Mouse (Mus musculus): ENCODE data around the gene Mysm1.

Mysm1 gene
- long read RNA-seq, experiment 1, partial matches to known transcripts = 1 of 11 reads
- long read RNA-seq, experiment 1, other reads (novel, unspliced or antisense) = 9 of 11 reads
- long read RNA-seq, experiment 2, partial matches to known transcripts = 5 of 17 reads
- long read RNA-seq, experiment 2, other reads (novel, unspliced or antisense) = 10 of 17 reads

DNA sequence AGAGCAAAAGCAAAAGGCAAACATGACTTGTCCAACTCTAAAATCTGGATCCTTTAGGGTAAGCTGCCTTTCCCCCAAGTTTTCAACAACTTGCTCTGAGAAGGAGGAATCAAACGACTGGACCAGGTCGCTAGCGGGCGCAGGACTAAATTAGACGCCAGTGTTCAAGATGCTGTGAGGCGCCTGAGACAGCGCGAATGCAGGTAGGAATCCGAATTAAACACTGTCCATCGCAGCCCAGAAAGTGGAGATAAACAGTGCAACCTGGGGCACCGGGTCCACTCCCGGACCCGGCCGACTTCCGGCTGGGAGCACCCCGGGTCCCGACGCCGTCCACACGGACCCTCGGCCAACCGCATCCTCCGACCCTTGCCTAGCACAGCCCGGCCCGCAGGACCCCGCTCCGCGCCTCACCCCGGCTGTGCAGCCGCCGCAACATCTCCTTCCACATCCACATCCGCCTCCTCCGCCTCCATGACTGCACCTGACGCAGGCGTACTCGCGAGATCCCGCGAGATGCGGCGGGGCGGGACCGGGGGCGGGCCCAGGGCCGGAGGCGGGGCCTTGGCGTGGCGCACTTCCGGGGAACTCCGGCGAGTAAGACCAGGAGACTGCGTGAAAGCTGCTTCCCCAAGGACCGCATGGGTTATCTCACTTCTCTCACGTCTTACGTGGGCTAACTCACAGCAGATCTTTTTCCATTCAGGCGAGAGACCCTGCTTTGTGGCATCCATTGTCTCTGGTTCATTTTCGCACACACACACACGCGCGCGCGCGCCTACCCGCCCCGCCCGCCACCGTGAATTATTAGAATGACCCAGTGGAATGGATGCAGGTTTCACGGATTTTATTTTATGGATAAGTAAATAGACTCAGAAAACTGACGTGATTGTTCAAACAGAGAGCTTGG, at the start of gene Mysm1:
Mysm1 (minus strand) TSS at position 511 of the 910 bp plus-strand sequence.
- intact Hi-C loops (cut with DNase I) = no loop called here

DNA sequence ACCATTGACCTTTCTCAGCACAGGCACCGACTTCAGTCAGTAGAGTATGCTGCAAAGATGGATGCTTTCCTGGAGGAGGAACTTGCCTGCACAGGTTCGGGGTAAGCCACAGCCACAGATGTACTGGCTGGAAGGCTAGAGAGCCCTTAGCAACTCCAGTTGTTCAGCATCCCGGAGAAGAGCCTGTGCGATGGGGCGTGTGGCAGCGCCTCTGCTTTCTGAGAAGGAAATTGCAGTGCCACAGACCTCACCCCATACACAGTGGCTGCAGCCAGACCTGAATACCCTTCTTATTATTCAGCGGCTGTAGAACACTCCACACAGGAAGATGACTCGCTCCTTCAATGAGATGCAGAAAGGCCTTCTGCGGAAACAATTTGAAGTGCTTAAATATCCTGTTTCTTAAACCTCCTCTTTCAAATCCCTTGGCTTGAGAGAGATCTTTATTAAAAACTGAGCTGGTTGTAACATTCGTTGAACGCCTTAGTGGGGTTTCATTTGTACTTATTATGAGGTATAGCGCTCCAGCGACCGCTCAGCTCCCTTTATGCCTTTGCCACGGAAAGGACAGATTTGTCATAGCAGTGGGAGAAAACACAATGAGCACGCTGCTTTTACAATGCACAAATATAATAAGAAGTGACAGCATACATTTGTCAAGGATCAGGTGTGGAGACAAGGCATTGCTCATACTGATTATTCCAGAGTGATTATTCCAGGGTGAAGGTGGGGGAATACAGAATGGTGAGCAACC, 47.1 kb upstream of the Mysm1 start:
- intact Hi-C loops (cut with DNase I) = no loop called here

DNA sequence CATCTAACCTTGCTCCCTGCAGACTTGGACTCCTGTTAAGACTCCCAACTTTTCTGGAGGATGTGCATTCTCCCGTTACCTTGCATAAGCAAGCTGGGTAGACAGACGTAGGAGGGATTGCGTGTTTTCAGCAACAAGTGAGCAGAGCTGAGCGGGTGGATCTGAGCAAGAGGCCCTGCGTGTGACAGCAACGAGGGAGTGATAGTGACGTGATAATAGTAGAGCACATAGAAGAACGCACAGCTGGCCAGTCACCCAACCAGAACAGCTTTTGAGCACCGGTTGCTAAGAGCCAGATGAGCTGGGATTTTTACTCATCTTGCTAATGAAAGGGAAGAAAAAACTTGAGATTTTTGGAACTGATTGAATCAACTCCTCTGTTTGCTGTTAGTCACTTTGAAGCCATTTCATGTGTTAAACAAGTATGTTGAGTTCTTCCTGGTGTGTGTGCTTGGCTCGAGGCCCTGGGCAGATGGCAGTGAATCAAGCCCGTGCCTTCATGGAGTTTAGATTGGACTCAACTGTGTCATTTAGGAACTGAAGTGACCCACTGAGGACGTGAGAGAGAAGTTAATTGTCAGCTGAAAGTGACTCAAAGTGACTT, 44.6 kb upstream of the Mysm1 start:
- intact Hi-C loops (cut with DNase I) = no loop called here

DNA sequence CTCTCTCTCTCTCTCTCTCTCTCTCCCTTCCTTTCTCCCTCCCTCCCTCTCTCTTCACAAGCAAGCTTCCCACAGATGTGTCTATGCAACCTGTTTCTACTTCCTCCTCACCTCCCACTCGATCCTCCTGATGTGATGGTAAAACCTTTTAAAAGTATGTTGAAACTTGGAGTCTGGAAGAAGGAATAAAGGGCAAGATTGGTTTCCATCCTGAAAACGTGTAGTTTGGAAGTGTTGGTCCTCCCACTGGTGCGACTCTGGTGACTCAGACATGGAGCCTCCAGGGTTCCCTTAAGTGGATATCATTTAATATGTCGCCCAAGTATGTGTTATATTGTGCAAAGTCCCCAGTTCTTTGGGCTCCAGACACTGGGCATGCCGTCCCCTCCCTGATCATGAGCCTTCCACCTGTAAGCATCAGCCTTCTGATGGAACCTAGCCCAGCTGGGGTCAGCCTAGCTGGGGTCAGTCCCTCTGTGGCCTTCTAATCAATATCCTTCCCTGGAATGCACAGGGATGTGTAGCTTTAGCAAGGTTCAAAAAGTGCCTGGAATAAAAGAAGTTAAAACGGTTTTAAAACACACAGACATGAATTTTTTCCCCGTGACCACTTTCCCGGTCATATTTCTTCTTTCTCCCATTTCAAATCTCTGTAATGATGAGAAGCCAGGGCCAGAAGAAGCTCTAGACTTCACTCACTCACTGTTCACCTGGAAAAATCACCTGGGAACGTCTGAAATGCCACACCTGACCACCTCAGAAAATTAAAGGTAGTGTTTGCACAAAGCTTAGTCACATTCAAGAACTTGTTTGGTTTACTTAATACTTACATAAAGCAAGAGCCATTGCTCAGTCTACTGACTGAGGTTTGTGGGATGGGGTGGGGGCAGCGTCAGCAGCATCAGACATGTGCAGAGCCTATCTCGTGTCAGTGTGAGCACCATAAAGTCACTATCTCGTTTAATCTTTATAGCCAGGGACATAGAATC, 43.0 kb upstream of the Mysm1 start:
- intact Hi-C loops (cut with DNase I) = no loop called here

DNA sequence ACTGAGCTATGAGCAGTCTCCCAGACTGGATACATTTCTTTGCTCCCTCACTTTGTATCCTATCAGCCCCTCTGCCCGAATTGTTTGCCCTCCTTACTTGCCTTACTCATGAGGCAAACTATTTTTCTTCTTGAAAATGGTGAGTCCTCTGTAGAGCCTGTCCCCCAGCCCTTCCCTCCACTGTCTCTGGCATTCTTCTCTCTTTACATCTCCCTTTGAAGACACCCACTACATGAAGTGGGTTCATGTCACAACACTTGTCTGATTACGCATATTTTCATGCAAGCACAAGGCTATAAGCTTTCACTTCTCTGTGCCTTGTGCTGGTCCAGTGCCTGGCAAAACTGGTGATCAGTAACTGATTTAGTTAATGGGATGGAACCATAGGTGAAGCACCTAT, 41.3 kb upstream of the Mysm1 start:
- intact Hi-C loops (cut with DNase I) = no loop called here

DNA sequence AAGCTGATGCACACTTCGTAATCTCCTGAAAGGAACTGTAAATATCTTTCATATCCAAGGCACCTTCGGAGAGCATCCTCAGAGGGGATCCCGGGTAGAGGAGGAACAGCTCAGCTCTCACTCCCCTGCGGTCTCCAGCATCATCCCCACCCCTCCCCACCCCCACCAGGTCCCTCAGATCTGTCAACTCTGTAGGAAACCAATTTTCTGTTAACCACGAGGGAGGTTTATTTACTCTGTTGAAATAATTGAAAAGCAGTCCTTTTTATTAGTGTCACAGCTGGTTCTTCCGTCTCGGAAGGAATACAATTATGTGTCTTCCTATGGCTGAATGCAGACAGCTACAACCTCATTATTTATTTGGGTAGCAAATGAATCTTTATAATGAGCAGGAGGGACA, 39.3 kb upstream of the Mysm1 start:
- intact Hi-C loops (cut with DNase I) = no loop called here

DNA sequence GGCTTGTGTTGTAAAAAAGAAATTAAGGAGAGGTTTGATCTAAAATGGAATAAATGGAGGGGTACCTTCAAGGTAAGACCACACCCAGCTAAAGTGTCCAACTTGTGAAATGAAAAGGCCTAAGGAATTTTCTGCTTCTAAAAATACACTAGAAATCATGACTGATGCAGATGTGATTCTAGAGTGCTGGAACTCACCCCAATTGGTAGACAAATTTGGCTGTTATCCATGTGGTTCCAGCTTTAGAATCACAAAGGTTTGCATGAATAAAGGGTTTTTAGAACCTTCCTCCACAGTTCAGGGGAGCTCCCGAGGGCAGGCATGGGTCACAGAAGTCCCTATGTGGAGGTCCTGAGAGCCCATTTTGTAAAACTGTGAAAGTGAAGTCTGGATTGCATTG, 33.8 kb upstream of the Mysm1 start:
- intact Hi-C loops (cut with DNase I) = no loop called here

DNA sequence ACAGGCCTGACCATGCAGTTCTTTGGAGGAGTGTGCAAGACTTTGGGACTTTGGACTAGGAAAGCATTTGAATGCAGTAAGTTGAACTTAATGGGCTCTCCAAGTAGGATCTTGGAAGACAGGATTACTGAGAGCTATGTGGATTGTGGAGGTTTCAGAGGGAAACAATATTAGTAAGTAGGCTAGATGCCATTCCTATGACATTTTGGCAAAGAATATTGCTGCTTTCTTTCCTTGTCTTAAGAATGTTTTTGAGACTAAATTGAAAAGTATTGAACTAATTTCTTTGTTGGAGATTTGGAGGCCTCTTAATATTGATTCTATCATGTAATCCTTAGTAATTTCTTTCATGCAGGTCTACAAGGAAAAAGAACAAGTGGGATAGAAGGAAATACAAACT, 33.4 kb upstream of the Mysm1 start:
- intact Hi-C loops (cut with DNase I) = no loop called here

DNA sequence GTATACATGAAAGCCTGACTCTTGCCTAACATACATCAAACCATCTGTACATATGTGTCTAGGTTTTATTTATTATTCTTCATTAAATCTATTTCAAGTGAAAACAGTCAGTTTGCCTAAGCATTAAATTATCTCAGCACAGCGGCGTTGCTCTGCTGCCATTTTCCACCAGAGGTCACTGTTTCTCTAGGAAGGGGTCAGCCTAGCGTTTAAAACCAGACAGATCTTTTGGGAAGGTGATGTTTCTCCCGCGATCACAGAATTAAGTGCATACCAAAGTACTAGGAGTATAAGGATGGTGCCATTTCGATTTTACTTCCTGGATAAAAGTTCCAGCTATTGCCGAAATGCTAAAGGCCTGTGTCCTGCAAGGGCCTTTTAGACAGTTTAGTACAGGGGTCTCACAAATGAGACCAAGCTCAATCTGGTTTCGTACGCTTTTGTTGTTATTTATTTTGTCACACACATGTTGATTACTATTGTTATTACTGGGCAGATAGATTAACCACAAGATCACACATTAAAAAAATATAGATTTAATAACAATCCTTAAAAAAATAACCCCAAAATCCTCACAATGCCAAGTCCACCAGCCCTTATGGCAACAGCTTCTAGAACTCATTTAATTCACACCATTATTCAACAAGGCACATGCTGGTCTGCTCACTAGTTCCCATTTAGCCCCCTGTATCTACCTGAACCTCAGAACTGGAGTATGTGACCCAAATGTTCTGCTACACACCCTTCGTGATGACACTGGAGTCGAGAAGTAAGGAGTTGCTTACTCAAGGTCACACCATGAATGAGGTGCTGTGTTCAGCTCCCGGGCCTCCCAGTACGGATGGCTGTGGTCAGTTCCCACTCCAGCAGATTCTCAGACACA, 29.5 kb upstream of the Mysm1 start:
- intact Hi-C loops (cut with DNase I) = loop anchor here (2.0 kb wide), 3 partner anchors 42 to 916 kb away; no protein-coding TSS in a partner anchor

DNA sequence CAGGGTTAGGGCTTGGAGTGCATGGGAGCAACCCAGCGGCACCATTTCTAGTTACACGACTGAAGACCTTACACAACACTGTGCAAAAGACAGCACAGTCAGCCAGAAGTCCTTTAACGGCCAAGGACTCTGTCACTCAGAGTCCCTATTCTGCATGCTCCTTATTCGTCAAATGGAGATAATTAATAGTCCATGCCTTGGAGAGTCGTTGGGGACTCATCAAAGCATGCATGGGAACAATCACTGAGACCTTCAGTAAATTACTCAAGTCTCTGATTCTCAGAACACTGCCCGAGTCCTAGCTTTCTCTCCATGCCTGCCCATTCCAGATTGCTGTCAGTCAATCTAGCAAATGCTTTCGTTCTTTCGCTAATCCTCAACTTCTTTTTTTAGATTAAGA, 28.9 kb upstream of the Mysm1 start:
- intact Hi-C loops (cut with DNase I) = loop anchor here (2.0 kb wide), 3 partner anchors 43 to 917 kb away; no protein-coding TSS in a partner anchor

DNA sequence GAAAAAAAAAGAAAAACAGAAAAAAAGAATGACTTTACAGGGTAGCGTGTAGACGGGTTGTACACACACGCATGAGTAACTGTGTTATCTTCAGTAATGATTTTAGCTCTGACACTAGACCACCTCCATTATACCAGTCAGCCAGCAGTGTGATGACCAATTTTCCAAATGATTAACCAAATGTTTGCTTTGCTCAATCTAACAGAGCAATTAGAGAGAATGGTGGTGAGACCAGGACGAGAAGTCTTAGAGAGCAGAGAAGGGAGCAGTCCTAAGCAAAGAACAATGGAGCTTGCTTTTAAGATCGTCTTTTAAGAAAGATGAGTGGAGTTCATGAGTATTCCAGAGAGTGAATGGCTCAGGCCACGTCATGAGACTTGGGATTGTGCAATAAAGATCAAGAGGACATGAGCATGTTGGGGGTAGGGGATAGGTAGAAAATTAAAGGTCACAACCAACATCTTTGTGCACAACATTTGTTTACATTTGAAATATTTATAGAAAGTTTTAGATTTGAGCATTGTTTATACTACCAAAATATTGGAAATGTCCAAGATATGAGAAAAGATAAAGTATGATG, 26.4 kb upstream of the Mysm1 start:
- intact Hi-C loops (cut with DNase I) = no loop called here

DNA sequence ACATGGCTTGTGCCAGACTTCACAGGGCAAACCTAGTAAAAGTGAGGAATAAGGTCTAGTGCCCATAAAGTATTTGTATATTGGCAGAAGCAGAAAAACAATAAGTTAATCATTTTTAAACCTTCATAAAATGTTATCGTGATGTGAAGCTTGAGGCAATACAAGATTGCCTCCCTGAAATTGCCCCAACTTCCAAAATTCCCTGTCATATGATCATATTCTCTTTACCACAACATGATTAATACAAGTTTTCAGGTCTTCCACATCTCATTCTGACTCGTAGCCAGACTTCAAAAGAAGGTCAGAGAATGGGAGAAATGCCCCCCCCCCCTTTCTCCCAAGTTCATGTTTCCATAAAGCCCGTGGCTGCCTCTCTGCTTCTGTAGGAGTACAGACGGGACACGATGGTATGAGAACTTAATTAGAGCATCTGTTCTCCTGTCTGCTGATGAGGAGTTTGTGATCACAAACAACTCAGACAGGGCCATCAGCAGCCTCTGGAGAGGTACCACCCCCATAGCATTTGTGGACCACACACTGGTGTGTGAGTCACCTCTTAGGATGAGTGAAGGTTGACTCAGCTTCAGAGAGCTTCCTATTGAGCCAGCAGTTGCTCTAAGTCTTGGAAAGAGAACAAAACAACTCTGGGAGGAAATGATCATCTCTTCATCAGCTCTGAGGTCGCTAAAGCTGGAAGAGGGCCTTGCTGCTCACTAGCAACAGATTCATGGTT, 22.3 kb upstream of the Mysm1 start:
- intact Hi-C loops (cut with DNase I) = no loop called here

DNA sequence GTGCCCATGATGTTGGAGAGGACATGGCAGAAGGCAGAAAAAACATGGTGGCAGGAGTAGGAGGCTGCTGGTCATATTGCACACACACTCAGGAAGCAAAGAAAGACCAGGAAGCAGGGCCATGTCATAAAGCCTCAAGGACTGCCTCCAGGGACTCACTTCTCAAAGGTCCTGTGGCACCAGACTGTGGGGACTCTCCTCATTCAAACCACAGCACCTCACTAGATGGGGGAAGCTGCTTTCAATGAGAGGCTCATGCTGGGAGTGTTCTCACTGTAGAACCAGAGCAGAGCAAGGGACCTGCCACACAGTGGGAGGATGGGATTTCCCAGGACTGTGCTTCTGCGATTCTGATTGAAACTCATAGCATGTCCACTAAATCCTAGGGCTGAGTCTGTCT, 21.2 kb upstream of the Mysm1 start:
- intact Hi-C loops (cut with DNase I) = no loop called here

DNA sequence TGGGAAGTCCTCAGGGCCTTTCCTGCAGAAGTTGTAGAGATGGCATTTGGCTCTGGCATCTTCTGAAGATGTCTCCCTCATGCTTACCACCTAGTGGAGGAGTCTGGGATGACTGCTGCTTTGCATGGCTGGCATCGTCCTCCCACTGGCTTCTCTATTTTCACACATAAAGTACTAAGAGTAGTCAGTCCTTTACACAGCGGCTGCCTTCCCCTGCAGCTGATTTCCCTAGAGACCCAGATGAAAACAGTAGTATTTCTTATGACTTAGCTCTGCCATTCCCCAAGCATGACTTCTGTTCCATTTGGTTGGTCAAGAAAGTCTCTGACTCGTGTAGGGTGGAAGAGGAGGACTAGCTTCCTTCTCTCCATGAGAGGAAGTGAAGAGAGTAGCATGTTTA, 20.3 kb upstream of the Mysm1 start:
- intact Hi-C loops (cut with DNase I) = no loop called here

DNA sequence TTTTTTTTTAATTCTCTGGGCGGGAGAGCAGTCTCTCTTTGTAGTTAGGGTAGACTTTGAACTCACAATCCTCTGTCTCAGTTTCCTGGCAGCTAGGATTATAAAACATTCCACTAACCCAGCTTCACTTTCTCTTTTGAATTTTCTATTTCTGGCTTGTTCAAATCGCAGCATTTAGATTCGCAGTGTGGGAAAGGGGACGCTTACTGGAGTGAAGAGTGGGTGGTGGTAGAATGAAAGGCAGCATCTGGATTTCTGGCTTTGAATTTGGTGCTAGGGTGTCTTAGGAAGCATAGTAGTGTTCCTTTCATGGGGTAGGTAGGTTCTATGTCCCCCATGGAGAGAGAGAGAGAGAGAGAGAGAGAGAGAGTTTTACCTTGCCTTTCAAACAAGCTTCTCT, 17.0 kb upstream of the Mysm1 start:
- intact Hi-C loops (cut with DNase I) = no loop called here

DNA sequence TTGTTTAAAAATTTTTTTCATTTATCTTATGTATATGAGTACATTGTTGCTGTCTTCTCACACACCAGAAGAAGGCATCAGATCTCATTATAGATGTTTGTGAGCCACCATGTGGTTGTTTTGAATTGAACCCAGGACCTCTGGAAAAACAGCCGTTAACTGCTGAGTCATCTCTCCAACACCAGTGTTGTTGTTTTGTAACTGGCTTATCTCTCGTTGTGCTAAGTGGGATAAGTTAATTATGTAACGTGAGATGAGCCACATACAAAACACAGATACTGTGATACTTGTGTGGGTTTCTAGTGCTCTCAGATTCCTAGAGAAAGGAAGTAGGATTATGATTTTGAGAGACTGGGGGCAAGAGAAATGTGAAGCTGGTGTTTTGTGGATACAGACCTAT, 11.3 kb upstream of the Mysm1 start:
- intact Hi-C loops (cut with DNase I) = no loop called here

DNA sequence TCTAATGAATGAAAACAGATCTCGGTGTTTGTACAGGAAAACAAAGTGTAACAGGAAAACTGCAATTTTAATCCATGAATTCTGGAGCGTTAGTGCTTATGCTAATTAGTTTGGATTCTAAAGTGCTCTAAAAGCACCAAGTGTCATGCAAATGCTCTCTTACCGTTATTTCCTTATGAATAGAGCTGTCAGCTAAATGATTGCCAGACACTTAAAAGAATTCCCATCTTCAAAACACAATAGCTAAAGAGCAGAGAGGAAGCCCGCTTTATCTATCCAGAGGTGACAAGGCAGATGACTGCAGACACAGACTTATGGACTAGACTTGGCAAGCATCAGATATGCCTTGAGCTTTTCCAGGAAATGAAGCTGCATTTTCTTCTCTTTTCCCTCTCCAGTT, 8.8 kb upstream of the Mysm1 start:
- intact Hi-C loops (cut with DNase I) = no loop called here

DNA sequence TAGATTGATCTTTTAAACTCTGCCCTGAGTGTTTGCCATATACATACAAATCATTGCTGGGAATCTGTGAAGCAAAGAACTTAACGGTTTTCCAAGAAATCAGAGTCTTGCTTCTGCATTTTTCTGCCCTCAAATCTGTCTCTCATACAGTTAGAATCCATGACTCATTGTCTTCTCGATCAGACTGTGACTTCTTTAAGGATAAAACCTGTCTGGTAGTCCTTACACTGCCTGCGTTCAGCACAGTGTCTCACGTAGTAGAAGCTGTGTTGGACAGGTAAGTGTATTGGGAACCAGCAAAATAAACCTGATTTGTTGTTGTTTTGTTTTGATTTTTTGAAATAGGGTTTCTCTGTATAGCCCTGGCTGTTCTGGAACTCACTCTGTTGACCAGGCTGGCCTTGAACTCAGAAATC, 608 bp upstream of the Mysm1 start:
- intact Hi-C loops (cut with DNase I) = no loop called here

All from adrenal gland (tissue).